Mouse (Mus musculus) spleen, postnatal 4 days (tissue): Measurements from ENCODE around the gene Max.
A peak's percentile ranks its signal among the peaks of the same experiment; 100 is the strongest.

Experiments used
- DNase-seq, 2 experiments: peaks; one replicate each; pipeline ENCODE4 v3.0.0; 2022; ENCODE audit warnings: low spot score in 2 of 2

Gene Max

DNA sequence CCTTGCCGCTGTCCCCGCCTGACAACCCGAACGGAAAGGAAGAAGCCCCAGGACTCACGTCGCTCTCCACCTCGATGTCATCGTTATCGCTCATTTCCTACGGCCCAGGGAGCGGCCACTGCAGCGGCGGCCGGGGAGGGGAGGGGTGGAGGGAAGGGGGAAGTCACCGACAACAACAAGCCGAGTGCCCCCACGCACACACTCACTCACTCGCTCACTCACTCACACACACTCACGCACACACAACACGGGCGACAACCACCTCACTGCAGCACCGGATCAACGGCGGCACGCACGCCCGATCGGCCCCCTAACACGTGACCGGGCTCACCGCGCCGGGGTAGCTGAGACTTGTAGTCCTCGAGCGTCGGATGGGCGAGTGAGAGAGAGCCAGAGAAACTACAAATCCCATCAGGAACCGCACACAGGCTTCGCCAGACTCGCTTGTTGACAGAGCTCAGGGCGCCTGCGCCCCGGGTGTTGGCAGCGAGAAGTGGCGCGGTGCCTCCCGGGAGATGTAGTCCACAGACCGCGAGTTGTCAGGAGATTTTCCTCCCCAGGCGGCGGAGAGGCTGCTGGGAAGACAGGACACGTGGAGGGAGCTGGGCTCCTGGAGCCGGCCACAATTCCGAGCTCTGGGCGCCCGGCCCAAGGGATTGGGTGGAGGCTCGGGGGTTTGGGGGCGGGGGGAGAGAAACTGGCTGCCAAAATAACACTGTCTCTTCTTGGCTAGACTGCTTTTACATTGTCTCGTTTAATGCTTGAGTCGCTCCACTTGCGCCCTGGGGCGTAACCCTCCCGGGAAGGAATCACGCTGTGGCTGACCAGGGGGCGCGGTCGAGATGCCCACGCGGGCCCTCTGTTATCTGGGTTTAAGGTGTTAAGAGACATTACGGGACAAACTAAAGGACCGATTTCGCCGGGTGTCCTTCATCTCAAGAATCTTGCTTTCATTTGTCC, at the start of gene Max:
Gene Max (minus strand): TSS at position 270 of the 960 bp plus-strand sequence.
- peak; percentile 94 to 97 for DNase-seq

DNA sequence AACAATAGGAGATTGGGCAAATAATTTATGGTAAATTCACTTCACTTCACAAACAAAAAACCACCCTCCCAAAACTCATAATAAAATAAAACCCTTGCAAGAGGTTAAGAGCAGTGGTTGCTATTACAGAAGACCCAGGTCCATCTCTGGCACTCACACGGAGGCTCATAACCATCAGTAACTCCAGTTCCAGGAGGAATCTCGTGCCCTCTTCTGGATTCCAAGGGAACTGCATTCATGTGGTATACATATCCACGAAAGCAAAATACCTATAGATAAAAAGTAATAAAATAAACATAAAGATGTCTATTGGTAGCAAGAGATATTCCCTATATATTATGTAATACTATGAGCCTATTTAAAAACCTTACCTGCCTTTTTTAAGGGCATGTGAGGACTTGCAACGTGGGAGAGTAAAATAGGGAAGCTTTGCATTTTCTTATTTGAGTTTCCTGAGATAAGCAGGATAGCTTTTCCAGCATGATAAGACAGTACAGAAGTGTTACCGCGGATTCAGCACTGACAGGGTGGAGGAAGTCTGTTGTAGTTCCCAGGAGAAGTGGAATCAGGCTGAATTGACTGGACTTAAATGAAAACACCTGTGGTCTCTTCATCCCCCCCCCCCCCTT, 49.2 kb upstream of the Max start:
- no peak for DNase-seq

DNA sequence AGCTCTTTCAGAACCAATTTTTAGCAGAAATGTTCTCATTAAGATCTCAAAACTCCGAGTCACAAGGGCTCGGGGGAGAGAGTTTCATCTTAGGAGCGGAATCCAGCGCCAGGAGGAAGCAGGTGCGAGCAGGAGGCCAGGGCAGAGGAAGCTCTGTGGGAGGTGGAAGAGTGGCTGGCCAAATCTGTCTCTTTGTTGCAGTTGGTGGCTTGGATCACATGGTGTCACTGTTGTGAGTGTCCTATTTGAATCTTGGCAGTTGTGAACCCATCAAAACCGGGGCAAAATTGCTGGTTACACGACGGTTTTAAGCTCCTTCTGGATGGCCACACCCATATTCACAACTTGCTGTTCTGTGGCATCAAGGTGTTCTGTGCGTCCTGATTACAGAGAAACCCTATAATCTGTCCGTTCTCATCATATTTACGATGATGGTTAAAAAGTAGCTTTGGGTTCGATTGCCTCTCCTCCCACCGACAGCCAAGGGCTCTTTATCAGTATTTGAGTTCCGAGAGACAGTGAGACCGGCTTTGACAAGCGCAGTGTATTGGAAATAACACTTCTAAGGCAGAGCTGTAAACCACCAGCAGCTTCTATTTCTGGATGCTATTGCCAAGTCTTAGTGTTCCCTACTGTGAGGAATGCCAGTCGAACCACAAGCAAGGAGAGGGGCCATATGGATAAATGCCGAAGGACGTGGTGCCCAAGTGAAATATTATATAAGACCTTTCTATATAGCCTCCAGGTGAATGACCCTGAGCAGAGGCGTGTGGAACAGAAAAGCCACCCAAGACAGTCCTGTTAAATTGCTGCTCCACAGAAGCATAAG, 47.4 kb upstream of the Max start:
- no peak for DNase-seq

DNA sequence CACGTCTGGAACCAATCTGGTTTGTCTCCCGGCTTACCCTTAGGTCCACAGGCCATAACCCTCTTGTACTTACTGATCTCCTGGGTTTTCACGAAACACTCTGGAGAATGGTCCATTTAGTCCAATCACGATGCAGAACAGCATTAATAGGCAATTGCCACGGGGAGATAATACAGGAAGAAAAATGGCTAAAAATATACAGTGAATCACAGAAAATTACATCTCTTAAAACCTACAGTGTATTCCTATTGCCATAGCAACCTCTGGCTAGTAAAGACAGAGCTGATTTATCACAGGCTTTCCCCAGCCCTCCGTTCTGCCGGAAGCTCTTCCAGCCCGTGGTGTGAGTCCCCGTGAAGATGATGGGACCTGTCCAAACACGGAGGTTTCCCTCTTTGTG, 42.9 kb upstream of the Max start:
- no peak for DNase-seq

GRCm38 (mm10) chr12:77002551-77003228, 40.7 kb upstream of the Max start:
- DNase-seq, result no peak

GRCm38 (mm10) chr12:77001312-77001711, 39.3 kb upstream of the Max start:
- DNase-seq, result no peak

DNA sequence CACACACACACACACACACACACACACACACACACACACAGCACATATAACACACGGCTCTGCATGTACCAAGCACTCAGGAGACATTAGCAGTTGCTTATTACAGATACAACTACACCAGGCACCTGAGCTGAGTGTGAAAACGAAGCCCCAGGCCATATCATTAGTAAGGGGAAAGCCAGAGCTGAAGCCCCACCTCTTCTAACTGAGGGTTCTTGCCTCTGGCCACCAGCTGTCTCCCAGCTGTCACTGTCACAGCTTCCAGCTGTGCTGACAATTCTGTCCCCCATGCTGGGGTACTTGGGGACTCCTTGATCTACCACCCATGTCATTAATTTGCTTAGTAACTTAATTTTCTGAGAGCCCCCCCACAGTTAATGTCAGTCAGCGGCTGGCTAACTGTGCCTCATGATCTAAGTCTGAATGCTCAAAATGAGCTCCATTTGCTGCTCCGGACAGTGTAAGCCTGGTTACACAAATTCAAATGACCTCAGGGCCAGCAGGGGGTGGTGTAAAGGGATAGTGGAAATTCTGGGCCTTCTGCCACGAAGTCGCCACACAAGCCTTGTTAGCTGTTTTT, 38.8 kb upstream of the Max start:
- no peak for DNase-seq

DNA sequence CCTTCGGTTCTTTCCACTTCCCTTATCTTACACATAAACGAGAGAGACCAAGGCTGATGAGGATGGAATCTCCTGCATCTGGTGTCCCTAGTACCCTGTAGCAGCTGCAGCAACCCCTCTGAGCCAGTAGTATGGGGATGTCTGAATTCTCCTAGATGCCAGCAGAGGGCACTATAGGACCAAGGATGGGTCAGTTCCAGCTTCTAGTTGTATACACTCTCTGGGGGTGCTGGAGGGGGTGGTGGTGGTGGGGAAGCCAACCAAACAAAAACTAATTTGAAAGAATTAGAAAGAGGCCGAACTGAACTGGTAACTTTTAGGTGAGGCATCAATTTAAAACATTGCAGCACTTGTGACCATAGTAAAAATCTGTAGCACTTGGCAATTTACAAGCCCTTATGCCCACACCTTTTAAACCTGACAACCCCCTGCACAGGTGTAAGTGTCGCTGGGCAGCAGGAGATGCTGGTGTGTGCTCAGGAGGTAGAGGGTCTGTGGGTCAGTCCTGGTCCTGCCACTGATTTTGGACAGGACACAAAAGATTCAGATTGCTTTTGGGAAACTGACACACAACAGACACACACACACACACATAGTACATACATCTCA, 38.2 kb upstream of the Max start:
- peak; percentile 51 to 80 for DNase-seq

DNA sequence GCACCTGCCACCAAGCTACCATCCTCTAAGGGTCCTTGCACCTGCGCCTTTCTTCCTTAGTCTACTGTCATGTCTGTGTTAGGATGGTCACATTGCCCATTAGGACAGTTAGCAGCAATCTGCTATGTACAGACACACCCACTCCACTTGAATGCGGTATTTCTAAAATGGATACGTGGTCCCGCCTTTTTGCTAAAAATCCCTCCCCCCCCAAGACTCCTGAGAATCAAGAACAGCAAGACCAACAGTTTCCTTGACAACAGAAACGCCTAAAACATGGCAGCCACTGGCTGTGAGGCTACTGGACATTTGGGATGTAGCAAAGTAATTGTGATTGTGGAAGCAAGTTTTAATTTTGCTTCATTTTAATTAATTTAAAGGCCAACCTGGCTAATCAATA, 32.8 kb upstream of the Max start:
- no peak for DNase-seq

DNA sequence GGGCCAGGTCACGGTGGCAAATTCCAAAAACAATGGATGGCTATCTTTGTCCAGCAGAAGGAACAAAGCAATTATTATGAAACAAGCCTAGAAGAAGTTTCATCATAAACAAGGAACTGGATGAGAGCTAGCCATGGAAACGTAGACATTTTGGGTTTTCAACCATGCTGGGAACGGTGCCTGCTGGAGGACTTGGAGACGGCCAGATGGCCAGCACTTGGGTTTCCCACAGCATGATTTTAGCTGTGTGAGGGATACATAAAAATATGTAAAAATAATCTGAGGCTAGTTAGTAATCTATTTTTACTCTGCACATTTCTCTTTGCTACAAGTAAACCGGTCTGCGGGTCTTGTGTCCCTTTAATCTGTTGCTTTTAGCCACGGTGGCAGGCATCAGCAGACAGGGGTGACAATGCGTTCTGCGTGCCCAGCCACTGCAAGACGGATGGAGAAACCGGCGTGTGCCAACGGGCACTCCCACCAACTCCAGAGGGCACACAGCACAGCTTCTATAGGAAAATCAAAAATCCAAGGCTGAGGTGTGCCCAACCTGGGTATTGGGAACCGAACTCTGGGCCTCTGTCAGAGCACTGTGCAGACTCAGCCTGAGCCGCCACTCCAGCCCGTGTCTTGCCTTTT, 31.0 kb upstream of the Max start:
- no peak for DNase-seq

DNA sequence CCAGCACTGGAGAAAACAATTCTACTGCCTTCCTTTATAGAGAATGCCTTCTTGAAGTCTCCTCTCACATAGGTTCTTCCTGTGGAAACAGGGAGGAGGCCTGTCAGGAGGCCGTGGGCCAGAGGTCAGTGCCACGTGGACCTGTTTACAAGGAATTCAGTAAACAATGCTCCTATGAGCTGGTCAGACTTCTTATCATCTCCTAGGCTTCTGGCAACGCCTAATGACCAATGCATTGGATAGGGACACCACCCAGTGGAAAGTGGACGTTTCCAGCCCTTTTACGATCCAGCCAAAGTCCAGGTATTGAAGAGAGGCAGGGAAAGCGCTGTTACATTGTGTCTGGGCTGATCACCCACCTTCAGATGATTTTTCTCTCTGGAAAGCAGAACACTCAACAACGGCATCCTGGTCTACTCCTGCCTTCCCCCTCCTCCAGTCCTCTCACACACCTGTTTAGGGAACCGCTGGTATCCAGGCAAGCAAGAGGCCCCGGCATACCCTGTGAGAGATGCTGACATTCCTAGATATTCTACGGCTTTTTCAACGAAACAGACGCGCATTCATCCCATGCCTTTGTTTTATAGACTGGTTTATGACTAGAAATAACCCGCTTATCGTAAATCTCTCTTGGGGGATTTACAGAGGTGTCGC, 20.9 kb upstream of the Max start:
- no peak for DNase-seq

- DNase-seq, result no peak
Measured at GRCm38 (mm10) chr12:76979530-76979929, 17.5 kb upstream of the Max start.

GRCm38 (mm10) chr12:76972669-76973068, 10.7 kb upstream of the Max start:
- DNase-seq, result no peak

GRCm38 (mm10) chr12:76972241-76972640, 10.2 kb upstream of the Max start:
- no peak for DNase-seq

DNA sequence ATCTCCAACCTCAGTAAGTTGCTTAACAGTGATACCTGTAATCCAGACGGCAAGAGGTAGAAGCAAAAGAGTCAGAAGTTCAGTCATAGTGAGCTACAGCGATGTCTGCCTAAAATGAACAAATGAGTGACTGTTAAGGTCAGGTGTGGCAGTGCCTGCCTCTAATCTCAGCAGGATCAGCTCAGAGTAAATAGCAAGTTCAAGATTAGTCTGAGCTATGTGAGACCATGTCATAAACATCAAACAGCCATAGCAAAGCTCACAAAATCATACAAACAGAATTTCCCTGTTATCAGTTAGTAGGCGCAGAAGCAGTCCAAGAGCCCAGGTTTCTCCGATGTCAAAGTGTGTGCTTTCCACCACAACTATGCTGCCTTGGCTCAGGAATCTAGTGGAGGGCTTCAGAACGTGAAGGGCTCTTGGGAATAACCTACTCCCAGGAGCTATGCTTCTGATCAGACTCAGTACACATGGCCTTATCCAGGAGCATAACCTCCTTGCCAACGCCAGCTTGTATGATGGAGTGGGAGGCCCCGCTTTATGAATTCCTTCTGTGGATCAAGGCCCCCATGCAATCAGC, 9.7 kb upstream of the Max start:
- no peak for DNase-seq

- no peak for DNase-seq
Measured at GRCm38 (mm10) chr12:76965876-76966275, 3.9 kb upstream of the Max start.

DNA sequence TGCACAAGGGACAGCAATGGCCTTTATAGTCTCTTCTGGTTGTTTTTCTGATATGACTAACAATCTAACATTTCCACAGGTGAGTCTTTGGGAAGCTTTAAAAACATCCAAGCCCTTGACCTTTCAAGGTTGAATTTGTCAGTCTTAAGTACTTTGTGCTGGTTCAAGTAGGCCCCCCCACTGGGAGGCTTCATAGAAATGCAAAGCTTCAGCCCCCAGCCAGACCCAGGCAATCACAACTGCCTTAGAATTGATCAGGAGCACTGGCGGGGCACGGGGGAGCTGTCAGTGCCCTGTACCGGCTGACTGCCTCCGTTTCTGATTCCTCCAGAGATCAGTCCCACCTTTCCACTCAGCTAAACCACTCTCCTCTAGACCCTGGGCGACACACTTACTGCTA, 3.1 kb upstream of the Max start:
- DNase-seq, result no peak

DNA sequence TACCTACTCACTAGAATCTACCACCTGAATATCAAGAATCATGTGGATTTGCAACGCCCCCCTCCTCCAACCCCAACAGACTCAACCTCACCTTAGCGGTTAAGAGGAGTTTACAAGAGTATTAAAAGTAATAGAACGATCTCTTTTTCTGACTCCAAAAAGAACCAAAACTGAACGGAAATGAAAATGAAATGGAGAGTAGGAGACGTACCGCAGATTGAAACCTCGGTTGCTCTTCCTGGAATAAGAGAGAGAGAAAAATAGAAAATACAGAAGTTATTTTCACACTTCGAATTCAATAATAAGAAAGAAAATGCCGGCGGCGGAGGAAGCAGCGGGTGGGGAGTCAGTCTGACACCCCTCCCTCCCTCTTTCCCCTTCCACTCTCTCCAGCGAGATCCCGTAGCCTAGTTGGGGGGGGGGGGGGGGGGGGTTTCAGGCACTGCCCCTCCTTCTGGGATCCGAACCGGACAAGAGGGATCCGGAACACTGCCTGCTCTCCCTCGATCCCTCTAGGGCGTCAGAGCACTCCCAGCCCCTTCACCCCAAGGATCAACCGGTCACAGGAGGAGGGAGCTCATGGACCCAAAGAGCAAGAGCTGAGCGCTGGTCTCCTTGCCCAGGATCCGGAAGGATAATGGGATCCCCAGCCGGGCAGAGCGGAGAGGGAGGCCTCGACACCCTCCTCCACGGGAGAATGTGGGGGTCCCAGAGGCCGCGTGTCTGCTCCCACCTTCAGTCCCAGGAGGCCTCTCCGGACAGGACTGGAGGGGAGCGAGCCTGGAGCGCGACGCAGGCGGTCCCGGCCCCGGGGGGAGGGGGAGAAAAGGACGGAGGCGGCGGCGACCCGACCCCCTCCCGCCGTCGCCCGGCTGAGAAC, 709 bp downstream of the Max start:
- DNase-seq, result no peak

DNA sequence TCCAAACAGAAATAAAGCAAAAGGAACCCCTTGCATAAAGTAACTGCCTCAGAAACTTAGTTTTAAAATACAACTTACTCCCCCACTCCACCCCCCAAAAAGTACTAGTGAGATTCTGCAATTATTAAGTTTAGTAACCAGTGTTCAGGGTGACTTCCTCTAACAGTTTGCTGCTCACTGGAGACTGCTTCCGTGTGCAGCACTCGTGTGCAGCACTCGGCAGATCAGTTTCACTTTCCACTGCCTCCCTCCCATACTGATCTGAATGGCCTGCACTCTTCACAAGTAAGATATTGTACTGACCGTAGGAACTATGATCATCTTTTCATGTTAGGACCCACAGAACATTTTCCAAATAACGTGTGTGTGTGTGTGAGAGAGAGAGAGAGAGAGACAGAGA, 4.3 kb downstream of the Max start:
- no peak for DNase-seq
